Mouse (Mus musculus) kidney, embryonic 14.5 days (tissue): ENCODE measurements around the gene Klk1b21. TPM values are rescaled to one million over a fixed set of nuclear protein-coding genes. Genes with fewer than 3 reads are reported as not detected.
"Not testable (repeated sequence)": the region's sequence is repeated elsewhere in the genome, so short reads cannot be mapped to it uniquely, and the experiment has no call there.

Experiments used
- ATAC-seq: fragments of 200-750 bp; cut with Nextera tagmentation; 2 replicates; pipeline ENCODE4 v1.8.0; 2017; ENCODE audit warnings: moderate number of reproducible peaks, mild to moderate bottlenecking, moderate TSS enrichment, moderate library complexity; ENCODE audit not compliant: low FRiP score, low TSS enrichment
- H3K27ac ChIP-seq: fragments of 300-500 bp; sonication (generic); 2 replicates; pipeline ENCODE4 v1.5.1; 2014; ENCODE audit warnings: low read depth, mild to moderate bottlenecking, low read length, moderate library complexity, mixed read lengths
- H3K27me3 ChIP-seq: fragments of 300-500 bp; sonication (generic); 2 replicates; pipeline ENCODE4 v1.6.1; 2014; ENCODE audit warnings: mild to moderate bottlenecking, low read length; ENCODE audit not compliant: control insufficient read depth, insufficient read depth
- H3K36me3 ChIP-seq: fragments of 300-500 bp; sonication (generic); 2 replicates; pipeline ENCODE4 v1.6.1; 2014; ENCODE audit warnings: low read length, mixed read lengths; ENCODE audit not compliant: control insufficient read depth, insufficient read depth
- H3K4me1 ChIP-seq: fragments of 300-500 bp; sonication (generic); 2 replicates; pipeline ENCODE4 v1.6.1; 2014; ENCODE audit warnings: low read length, mixed read lengths; ENCODE audit not compliant: control insufficient read depth, insufficient read depth
- H3K4me2 ChIP-seq: fragments of 300-500 bp; sonication (generic); replicated peaks from 2 replicates; pipeline ENCODE4 v1.6.1; 2014; ENCODE audit warnings: low read depth, mild to moderate bottlenecking, low read length
- H3K4me3 ChIP-seq: fragments of 300-500 bp; sonication (generic); 2 replicates; pipeline ENCODE4 v1.5.1; 2014; ENCODE audit warnings: mild to moderate bottlenecking, low read length
- H3K9ac ChIP-seq: fragments of 300-500 bp; sonication (generic); 2 replicates; pipeline ENCODE4 v1.6.1; 2014; ENCODE audit warnings: low read depth, mild to moderate bottlenecking, low read length, moderate library complexity
- H3K9me3 ChIP-seq: fragments of 300-500 bp; sonication (generic); 2 replicates; pipeline ENCODE4 v1.6.1; 2016; ENCODE audit warnings: low read length; ENCODE audit not compliant: control insufficient read depth
- WGBS: fragments of 180-500 bp; shearing (Covaris S2); extraction: QIAGEN DNeasy Blood & Tissue Kit; methylation state at CpG from one replicate; pipeline ENCODE4 v1.1.7; 2014; 5-methylcytosine and 5-hydroxymethylcytosine counted together
- polyA plus RNA-seq: library from polyadenylated mRNA; unstranded; fragments of >200 nt; fragmentation: Nextera tagmentation; extraction: Ambion mirVana; gene quantifications from 2 replicates; pipeline ENCODE4 v1.2.1, GENCODE M21; 2014

Gene Klk1b21
- polyA plus RNA-seq = not detected in 2 replicates

DNA sequence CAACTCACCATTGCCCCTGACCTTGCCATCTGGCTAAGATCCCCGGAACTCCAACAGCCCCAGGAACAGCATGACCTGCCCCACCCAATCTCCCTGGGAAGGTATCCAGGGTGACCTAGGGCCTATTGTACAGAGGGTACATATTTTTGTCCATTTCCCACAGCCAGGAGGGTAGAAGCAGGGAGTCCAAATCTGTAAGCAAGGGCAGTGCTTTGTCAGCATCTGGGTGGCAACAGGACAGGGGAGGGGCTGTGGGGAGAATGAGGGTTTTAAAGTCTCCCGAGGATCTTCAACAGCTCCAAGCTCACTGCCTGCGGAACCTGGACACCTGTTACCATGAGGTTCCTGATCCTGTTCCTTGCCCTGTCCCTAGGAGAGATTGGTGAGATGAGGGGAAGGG lies at the start of gene Klk1b21:
Gene Klk1b21 (plus strand): TSS at position 301 of the 400 bp plus-strand sequence.
- not testable (repeated sequence) for H3K27me3 ChIP-seq, H3K9me3 ChIP-seq, H3K4me3 ChIP-seq, H3K4me1 ChIP-seq, H3K36me3 ChIP-seq, H3K27ac ChIP-seq, ATAC-seq, H3K9ac ChIP-seq, H3K4me2 ChIP-seq
- 60% methylated on average over 3 of the region's 3 CpGs for WGBS

DNA sequence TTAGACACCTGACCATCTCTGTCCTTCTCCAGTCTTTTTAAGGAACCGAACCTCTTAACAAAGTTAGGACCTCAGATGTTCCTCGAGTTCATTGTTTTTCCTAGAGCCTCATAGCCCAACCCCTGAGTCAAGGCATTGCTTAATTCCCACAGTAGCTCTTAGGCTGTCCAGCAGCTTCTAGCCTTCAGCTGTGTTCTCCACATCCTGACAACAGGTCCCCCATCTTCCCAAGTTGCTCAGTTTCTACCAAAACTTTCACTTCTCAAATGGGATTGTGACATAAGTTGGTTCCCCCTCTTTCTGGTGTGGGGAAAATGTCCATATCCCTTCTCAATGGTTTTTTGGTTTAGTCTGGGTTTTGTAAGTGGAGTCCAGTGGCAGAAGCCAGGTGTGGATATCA lies 30.0 kb upstream of the Klk1b21 start:
- Histone ChIP-seq H3K9me3 (no peaks in the 10 kb centered on the region), H3K36me3 (no peaks in the 10 kb centered on the region), H3K4me3 (no peak overlapping the region), H3K27ac (no peak overlapping the region), H3K27me3 (no peaks in the 10 kb centered on the region), H3K4me1 (no peaks in the 10 kb centered on the region), H3K9ac (no peak overlapping the region), H3K4me2 (no peak overlapping the region)
- WGBS = 79% methylated on average over 2 of the region's 2 CpGs
- no peak for ATAC-seq

DNA sequence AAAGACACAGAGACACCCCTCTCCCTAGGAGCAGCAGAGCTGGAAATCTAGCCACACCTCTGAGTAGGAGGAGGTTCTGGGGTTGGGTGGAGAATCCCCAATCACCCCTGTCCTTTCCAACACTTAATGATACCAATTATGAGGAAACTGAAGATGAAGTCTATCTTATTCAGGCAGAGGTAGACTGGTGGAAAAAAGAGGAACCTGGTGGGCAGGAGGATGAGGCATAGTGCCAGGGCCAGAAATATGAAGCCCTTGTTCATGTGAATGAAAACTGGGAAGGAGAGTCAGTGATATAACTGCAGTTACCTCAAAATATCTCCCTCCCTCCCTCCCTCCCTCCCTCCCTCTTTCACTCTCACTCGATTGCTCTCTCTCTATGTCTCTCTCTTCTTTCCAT lies 24.4 kb upstream of the Klk1b21 start:
- 75% methylated on average over 1 of the region's 1 CpGs for WGBS
- no peak for ATAC-seq

DNA sequence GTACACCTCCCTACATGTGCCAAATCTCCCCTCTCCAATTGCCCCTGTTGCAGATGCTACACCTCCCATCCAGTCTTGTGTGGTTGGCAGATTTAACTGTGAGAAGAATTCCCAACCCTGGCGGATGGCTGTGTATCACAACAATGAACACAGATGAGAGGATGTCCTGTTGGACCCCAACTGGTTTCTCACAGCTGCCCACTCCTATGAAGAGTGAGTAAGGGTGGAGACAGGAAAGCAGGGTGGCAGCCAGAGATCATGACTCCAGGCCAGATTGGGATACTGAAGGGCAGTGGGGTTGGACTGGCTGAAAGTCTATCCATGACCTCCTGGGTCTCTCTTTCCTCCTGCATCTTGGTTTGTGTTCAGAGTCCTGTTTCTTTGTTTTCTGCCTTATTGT lies 6.0 kb upstream of the Klk1b21 start:
- Histone ChIP-seq H3K4me1 (no peaks in the 10 kb centered on the region), H3K4me3 (no peak overlapping the region), H3K27me3 (no peaks in the 10 kb centered on the region), H3K9me3 (no peaks in the 10 kb centered on the region), H3K9ac (no peak overlapping the region), H3K27ac (no peak overlapping the region), H3K36me3 (no peaks in the 10 kb centered on the region), H3K4me2 (no peak overlapping the region)
- no peak for ATAC-seq
- WGBS = 79% methylated on average over 1 of the region's 1 CpGs

More for the DNA sequence above, 24.4 kb upstream of the Klk1b21 start:
- Histone ChIP-seq H3K4me2 (no peak overlapping the region), H3K27me3 (no peaks in the 10 kb centered on the region), H3K9ac (no peak overlapping the region), H3K27ac (no peak overlapping the region), H3K36me3 (no peaks in the 10 kb centered on the region), H3K9me3 (no peaks in the 10 kb centered on the region), H3K4me3 (no peak overlapping the region), H3K4me1 (no peaks in the 10 kb centered on the region)

DNA sequence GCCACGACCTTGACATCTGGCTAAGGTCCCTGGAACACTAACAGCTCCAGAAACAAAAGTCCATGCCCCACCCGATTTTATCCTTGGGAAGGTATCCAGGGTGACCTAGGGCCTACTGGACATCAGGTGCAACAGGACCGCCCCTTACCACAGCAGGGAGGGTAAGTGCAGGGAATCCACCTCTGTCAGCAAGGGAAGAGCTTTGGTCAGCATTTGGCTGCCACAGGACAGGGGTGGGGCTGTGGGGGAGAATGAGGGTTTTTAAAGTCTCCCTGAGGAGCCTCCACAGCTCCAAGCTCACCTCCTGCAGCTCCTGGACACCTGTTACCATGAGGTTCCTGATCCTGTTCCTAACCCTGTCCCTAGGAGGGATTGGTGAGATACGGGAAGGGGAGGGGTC lies 10.2 kb downstream of the Klk1b21 start, which contains the start of gene Klk1b22:
Gene Klk1b22 (plus strand): TSS at position 301 of the 400 bp plus-strand sequence.
- 72% methylated on average over 4 of the region's 4 CpGs for WGBS
- Histone ChIP-seq H3K36me3 (no peaks in the 10 kb centered on the region), H3K27me3 (no peaks in the 10 kb centered on the region), H3K4me3 (no peak within 1 kb of the TSS), H3K27ac (no peak within 1 kb of the TSS), H3K9me3 (no peaks in the 10 kb centered on the region), H3K9ac (no peak within 1 kb of the TSS), H3K4me2 (no peak within 1 kb of the TSS), H3K4me1 (no peaks in the 10 kb centered on the region)
- no peak for ATAC-seq

DNA sequence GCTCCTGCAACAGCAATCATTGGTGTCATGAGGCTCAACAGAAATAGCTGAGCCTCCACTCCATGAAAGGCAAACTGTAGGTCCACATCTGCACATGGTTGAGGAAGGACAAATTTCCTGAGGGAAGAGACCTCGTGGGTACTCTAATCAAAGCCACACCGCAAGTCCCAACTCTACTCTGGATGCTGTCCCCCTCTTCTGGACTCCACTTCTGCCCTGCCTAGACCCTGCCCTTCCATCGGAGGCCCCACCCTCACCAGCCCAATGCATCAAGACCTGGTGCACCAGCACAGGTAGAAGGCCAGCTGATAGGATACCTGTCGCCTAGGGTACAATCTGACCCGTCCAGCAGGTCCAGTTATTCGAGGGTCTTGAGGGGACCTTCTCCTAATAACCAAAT lies 21.3 kb downstream of the Klk1b21 start:
- Histone ChIP-seq H3K27me3 (no peaks in the 10 kb centered on the region), H3K9ac (no peak overlapping the region), H3K4me1 (no peaks in the 10 kb centered on the region), H3K4me2 (no peak overlapping the region), H3K9me3 (no peaks in the 10 kb centered on the region), H3K36me3 (no peaks in the 10 kb centered on the region), H3K27ac (no peak overlapping the region), H3K4me3 (no peak overlapping the region)
- WGBS = 89% methylated on average over 6 of the region's 6 CpGs
- no peak for ATAC-seq

DNA sequence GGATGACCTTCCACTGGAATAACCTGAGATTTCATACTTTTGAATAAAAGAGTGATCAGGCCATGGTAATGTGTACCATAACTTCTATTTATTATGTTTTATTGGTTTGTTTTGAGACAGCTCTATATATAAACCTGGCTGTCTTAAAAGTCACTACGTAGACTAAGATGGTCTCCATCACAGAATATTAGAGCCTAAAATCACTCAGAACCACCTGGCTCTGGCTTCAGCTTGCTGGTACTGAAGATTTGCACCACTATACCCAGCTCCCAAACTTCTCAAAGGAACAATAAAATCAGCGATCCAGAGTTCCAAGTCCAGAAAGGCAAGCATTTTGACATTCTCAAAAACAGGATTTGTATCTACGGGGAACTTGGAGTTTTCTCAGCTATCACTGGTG lies 34.3 kb downstream of the Klk1b21 start, which contains the start of gene Klk1b16:
Gene Klk1b16 (plus strand): TSS at position 301 of the 400 bp plus-strand sequence.
- no peak within 1 kb of the TSS for H3K9ac ChIP-seq
- no peaks in the 10 kb centered on the region for H3K9me3 ChIP-seq
- H3K27me3 ChIP-seq = no peaks in the 10 kb centered on the region
- ATAC-seq = no peak
- H3K4me3 ChIP-seq = no peak within 1 kb of the TSS
- H3K4me2 ChIP-seq = no peak within 1 kb of the TSS
- H3K27ac ChIP-seq = no peak within 1 kb of the TSS
- H3K36me3 ChIP-seq = no peaks in the 10 kb centered on the region
- H3K4me1 ChIP-seq = no peaks in the 10 kb centered on the region
- 96% methylated on average over 3 of the region's 3 CpGs for WGBS

Other genes starting within 250 kb of the Klk1b21 start
- 0.28 TPM in 1 of 2 replicates, not detected in the other for gene Klk4, start 221.2 kb upstream of the Klk1b21 start, polyA plus RNA-seq
- not detected in 2 replicates for gene Klk15, start 168.6 kb upstream of the Klk1b21 start, polyA plus RNA-seq
- not detected in 2 replicates for gene Klk1b8, start 151.7 kb upstream of the Klk1b21 start, polyA plus RNA-seq
- gene Klk1b1, start 135.6 kb upstream of the Klk1b21 start, polyA plus RNA-seq = not detected in 2 replicates
- gene Klk1b9, start 126.3 kb upstream of the Klk1b21 start, polyA plus RNA-seq = not detected in 2 replicates
- gene Klk1b11, start 106.5 kb upstream of the Klk1b21 start, polyA plus RNA-seq = not detected in 2 replicates
- not detected in 2 replicates for gene Klk1b26, start 90.2 kb upstream of the Klk1b21 start, polyA plus RNA-seq
- not detected in 2 replicates for gene Klk1b27, start 50.0 kb upstream of the Klk1b21 start, polyA plus RNA-seq
- gene Klk1b22, start 10.3 kb downstream of the Klk1b21 start, polyA plus RNA-seq = not detected in 2 replicates
- not detected in 2 replicates for gene Klk1b16, start 34.4 kb downstream of the Klk1b21 start, polyA plus RNA-seq
- not detected in 2 replicates for gene Klk1b24, start 85.9 kb downstream of the Klk1b21 start, polyA plus RNA-seq
- gene Klk1b3, start 95.9 kb downstream of the Klk1b21 start, polyA plus RNA-seq = not detected in 2 replicates
- gene Klk1b4, start 105.1 kb downstream of the Klk1b21 start, polyA plus RNA-seq = not detected in 2 replicates
- gene Klk1b5, start 113.6 kb downstream of the Klk1b21 start, polyA plus RNA-seq = not detected in 2 replicates
- gene Klk1, start 123.0 kb downstream of the Klk1b21 start, polyA plus RNA-seq = 0.70 and 2.1 TPM in 2 replicates
- gene Gm36864, start 133.8 kb downstream of the Klk1b21 start, polyA plus RNA-seq = not detected in 2 replicates
- 1.3 and 1.6 TPM in 2 replicates for gene 1700028J19Rik, start 144.4 kb downstream of the Klk1b21 start, polyA plus RNA-seq
- gene 2410002F23Rik, start 144.4 kb downstream of the Klk1b21 start, polyA plus RNA-seq = 119 and 143 TPM in 2 replicates
- gene Acp4, start 155.1 kb downstream of the Klk1b21 start, polyA plus RNA-seq = not detected in 2 replicates
- not detected in 2 replicates for gene Gm15517, start 159.1 kb downstream of the Klk1b21 start, polyA plus RNA-seq
- 3.4 TPM in 2 replicates for gene Clec11a, start 204.6 kb downstream of the Klk1b21 start, polyA plus RNA-seq
- 1.3 and 1.9 TPM in 2 replicates for gene Shank1, start 207.9 kb downstream of the Klk1b21 start, polyA plus RNA-seq